Comparison of ENCODE assay signal across 17 mouse cellular contexts in the genomic region with DNA sequence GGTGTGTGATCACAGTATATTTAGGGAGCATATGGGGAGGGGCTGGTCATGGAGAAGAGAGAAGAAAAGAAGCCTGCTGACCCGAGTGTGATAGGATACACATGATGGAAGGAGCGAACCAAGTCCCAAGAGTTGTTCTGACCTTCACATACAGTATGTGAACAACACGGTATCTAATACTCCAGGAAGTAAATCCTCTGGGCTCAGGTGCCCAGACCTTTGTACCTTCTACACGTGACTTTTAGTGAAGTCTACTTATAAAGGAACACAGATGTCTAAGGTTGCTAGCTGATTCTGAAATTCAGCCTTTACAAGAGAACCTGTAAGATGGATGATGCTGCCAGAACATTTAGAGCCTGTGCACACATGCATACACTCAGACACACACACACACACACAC.
"Had no signal": no experiment of that assay in that cellular context is flagged by ENCODE, and none has a peak within 500 bp of the region (broad histone marks: within the 10 kb centered on the region; RNA-seq: fewer than 3 reads in every experiment).

No protein-coding gene starts in this region.

- H3K9me3 ChIP-seq: lung, embryonic 15.5 days; midbrain, embryonic 12.5 days; neural tube, embryonic 15.5 days had no signal

- H3K27me3 ChIP-seq: lung, embryonic 15.5 days; midbrain, embryonic 12.5 days; neural tube, embryonic 13.5 days; neural tube, embryonic 15.5 days had no signal

- H3K9ac ChIP-seq: liver, postnatal 0 days; lung, embryonic 15.5 days; midbrain, embryonic 12.5 days; neural tube, embryonic 13.5 days; neural tube, embryonic 15.5 days had no signal

- H3K36me3 ChIP-seq: lung, embryonic 15.5 days; midbrain, embryonic 12.5 days; neural tube, embryonic 15.5 days had no signal

- ATAC-seq: liver, postnatal 0 days; lung, postnatal 0 days had no signal

- DNase-seq: liver, postnatal 0 days; lung, adult 2 months; lung, postnatal 14 days; lung, postnatal 36 days; right cerebral cortex, adult 18-20 months; right cerebral cortex, postnatal 25 days; right cerebral cortex, postnatal 4 days; spleen, adult 18-20 months; thymus, adult 18-20 months; thymus, postnatal 14 days; thymus, postnatal 36 days had no signal

- H3K4me1 ChIP-seq: neural tube, embryonic 15.5 days had no signal

- H3K4me3 ChIP-seq: lung, embryonic 15.5 days; midbrain, embryonic 12.5 days; myocyte; neural tube, embryonic 13.5 days; neural tube, embryonic 15.5 days had no signal

- H3K4me2 ChIP-seq: lung, embryonic 15.5 days; midbrain, embryonic 12.5 days; neural tube, embryonic 13.5 days; neural tube, embryonic 15.5 days had no signal

- H3K27ac ChIP-seq: lung, embryonic 15.5 days; midbrain, embryonic 12.5 days; neural tube, embryonic 13.5 days; neural tube, embryonic 15.5 days had no signal
